Mouse (Mus musculus) G1E-ER4 (cell line): ENCODE measurements around the gene Copb1. TPM values are rescaled to one million over a fixed set of nuclear protein-coding genes. Genes with fewer than 3 reads are reported as not detected.

ENCODE experiments used
- GATA1 ChIP-seq: IDR thresholded peaks from one replicate; pipeline ENCODE4 v1.8.0; 2012; ENCODE audit warnings: low read length, inconsistent platforms
- polyA plus RNA-seq: library from polyadenylated mRNA; stranded (reverse); fragments of >175 nt; gene quantifications from 2 replicates; pipeline ENCODE4 v1.2.3, GENCODE M21; 2012

The Copb1 gene
- polyA plus RNA-seq, 1 experiment = 28.2 TPM

- no peak for TF ChIP-seq GATA1
These were observed 61.0 kb downstream of the Copb1 start for GRCm38 (mm10) chr7:114193284-114194067.

- TF ChIP-seq GATA1 = no peak
These were observed 61.9 kb downstream of the Copb1 start for GRCm38 (mm10) chr7:114192581-114192980.

DNA sequence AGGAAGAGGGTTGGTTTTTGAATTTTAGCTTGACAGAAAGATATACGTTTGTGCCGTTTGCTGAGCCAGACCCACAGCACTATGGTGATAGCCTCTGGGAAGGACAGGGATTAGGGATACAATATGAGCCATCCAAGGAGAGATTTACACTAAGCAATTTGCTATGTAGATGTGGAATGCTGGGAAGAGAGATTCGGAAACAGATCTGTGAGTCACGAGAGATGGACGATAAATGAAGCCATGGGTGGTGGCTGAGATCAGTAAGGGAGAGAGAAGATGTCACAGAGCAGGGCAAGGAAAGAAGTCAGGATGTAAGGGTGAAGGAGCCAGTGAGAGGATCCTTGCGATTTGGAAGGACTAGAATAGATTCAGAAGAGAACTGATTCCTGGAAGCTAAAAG lies 71.1 kb downstream of the Copb1 start:
- no peak for TF ChIP-seq GATA1

- TF ChIP-seq GATA1 = no peak
These were observed 71.8 kb downstream of the Copb1 start for GRCm38 (mm10) chr7:114182708-114183107.

GRCm38 (mm10) chr7:114181391-114181790 lies 73.1 kb downstream of the Copb1 start:
- TF ChIP-seq GATA1 = no peak

DNA sequence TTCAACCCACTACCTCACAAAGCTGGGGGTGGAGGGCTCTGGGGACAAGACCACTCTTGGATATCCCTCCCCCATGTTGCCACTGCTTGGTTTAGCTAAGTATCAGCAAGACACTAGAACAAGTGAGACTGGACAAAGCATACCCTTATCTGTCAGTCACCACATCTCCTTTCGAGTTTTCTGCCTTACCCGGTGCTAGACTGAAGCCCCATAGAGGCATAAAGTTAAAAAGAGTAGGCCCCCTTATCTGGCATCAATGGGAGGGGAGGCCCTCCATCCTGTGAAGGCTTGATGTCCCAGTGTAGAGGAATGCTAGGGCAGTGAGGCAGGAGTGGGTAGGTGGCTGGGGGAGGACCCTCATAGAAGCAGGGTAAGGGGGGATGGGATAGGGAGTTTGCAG lies 77.9 kb downstream of the Copb1 start:
- TF ChIP-seq GATA1 = no peak

DNA sequence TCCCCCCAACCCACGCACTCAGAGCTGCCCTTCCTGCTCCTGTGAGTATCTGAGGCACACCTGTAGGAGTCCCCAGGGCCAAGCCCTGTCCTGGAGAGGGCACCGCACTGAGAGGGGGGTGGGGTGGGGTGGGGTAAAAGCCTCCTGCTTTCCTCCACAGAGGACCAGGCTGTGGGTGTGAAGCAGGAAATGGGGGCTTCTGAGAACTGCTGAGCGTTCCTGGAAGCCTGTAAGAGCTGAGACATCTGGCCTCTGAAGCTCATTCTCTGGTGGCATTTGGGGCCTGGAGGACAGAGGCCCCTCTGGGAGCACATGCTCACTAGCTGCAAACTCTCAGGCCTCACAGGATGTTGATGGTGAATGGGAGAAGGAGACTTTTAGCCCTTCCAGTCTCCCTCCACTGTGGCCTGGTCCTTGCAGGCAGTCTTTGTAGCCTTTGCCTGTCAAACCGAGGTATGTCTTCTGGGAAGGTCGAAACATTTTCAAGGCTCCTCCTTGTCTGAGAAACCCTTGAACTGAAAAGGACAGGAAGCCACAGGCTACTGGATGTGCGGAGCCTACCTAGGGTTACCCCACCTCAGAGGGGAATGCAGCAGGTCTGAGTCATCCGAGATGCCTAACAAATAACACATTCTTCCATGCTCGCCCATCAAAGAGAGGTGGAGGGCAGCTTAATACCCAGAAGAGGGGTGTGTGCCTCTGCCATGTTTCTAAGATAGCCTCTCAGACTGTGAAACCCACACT lies 83.0 kb downstream of the Copb1 start:
- TF ChIP-seq GATA1 = no peak

DNA sequence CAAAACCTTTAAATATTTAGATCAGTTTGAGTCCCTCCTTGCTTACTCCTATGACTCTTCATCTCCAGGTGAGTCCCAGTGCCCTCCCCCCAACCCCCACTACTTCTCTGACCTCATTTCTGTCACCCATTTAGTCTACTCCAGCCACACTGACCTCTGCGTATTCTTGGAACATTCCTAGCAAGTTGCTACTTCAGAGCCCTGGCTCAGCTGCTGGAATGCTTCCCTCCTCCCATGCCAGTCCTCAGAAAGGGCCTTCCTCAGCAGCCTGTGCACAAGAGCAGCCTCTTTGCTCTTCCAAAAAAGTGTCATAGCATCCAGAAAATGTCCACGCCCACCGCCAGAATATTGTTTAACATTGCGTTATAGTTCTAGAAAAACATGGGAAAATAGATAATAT lies 84.5 kb downstream of the Copb1 start:
- no peak for TF ChIP-seq GATA1

GRCm38 (mm10) chr7:114169381-114169780 lies 85.1 kb downstream of the Copb1 start:
- no peak for TF ChIP-seq GATA1

Other genes starting within 250 kb of the Copb1 start
- gene Rras2, start 136.9 kb downstream of the Copb1 start, polyA plus RNA-seq = not detected in 2 replicates
- 4.3 and 7.6 TPM in 2 replicates for gene Psma1, start 21.4 kb upstream of the Copb1 start, polyA plus RNA-seq
- gene Pde3b, start 160.6 kb upstream of the Copb1 start, polyA plus RNA-seq = 0.01 and 0.11 TPM in 2 replicates